Mouse (Mus musculus) bone marrow macrophage, adult 2 months (primary cell): Measurements from ENCODE around the gene Slc38a9.

Experiments
- CTCF ChIP-seq: IDR thresholded peaks from 2 replicates; pipeline ENCODE4 v1.5.1; 2012; ENCODE audit warnings: low read depth, mild to moderate bottlenecking, low read length, moderate library complexity
- POLR2A ChIP-seq: IDR thresholded peaks from 2 replicates; pipeline ENCODE4 v1.6.1; 2012; ENCODE audit warnings: mild to moderate bottlenecking, low read depth, low read length, borderline replicate concordance

- no peak for TF ChIP-seq CTCF
- no peak for TF ChIP-seq POLR2A
These were observed 89.3 kb downstream of the Slc38a9 start for GRCm38 (mm10) chr13:112749881-112750280.
